Mouse (Mus musculus) thymus, adult 2 months (tissue): ENCODE measurements around the gene Ackr2.

Experiments used
- CTCF ChIP-seq: fragments of 200-500 bp; IDR thresholded peaks from 2 replicates; pipeline ENCODE4 v1.5.1; 2012; ENCODE audit warnings: mild to moderate bottlenecking, control low read depth, low read length, moderate library complexity, borderline replicate concordance; ENCODE audit not compliant: control insufficient read depth, poor library complexity, insufficient read depth; ENCODE audit errors: extremely low read depth
- POLR2A ChIP-seq: fragments of 200-500 bp; IDR thresholded peaks from 2 replicates; pipeline ENCODE4 v1.6.1; 2012; ENCODE audit warnings: mild to moderate bottlenecking, low read length, control low read depth, moderate library complexity; ENCODE audit not compliant: control insufficient read depth, poor library complexity, insufficient read depth; ENCODE audit errors: extremely low read depth

DNA sequence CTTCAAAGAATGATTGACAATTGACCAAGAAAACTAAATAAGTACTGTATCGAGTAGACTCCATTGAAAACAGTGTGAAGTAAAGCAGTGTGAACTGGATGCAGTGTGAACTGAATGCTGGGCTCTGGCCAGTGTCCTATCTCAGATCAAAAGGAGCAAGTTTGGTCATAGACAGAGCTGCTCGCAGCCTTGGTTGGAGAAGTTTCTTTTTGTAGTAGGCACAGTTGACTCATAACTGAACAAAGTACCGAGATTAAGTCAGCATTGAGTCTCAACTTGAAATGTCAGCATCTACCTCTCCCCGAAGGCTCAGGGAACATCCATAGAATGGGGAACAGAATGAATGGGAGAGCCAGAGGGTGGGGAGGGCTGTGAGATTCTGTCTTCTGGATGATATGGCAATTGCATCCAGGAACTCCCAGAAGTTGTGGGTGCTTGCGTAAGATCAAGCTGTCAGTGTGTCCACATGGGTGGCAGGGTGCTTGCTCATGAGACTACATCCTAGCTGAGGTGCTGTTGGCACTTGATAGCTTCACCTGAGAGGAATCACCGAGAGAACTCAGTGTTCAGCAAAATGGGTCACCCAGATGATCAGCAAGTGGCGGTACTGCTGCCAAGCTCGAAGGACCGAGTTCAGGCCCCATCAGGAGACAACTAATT lies 26.9 kb downstream of the Ackr2 start:
- TF ChIP-seq POLR2A = no peak
- no peak for TF ChIP-seq CTCF
